Mouse (Mus musculus): Measurements from ENCODE around the gene Ptpn11. TPM values are rescaled to one million over a fixed set of nuclear protein-coding genes. Genes with fewer than 3 reads are reported as not detected.
"Not testable (repeated sequence)": the region's sequence is repeated elsewhere in the genome, so short reads cannot be mapped to it uniquely, and the experiment has no call there.

Gene Ptpn11
- polyA plus RNA-seq, 1 experiment from 2014 or later, result 23.6 TPM

DNA sequence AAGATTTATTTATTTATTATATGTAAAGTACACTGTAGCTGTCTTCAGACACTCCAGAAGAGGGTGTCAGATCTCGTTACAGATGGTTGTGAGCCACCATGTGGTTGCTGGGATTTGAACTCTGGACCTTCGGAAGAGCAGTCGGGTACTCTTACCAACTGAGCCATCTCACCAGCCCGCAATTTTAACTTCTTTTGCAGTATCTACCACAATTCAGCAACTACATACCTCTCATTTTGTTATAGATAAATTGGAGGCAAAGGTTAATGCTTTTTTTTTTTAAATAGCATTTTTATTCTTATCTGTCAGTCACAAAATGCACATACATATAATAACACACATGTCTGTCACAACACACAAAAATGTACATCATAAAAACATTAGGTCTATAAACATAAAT is 32.8 kb upstream of the Ptpn11 start:
- ATAC-seq (ENCODE audit: low FRiP score); H3K4me2 ChIP-seq; H3K27ac ChIP-seq; H3K36me3 ChIP-seq; H3K9me3 ChIP-seq; H3K9ac ChIP-seq; H3K27me3 ChIP-seq; H3K4me3 ChIP-seq: not testable (repeated sequence)
- peaks cover 21% of the 10 kb centered on the region for H3K4me1 ChIP-seq (replicated peaks)
- WGBS, result 92% methylated on average over 4 of the region's 4 CpGs

DNA sequence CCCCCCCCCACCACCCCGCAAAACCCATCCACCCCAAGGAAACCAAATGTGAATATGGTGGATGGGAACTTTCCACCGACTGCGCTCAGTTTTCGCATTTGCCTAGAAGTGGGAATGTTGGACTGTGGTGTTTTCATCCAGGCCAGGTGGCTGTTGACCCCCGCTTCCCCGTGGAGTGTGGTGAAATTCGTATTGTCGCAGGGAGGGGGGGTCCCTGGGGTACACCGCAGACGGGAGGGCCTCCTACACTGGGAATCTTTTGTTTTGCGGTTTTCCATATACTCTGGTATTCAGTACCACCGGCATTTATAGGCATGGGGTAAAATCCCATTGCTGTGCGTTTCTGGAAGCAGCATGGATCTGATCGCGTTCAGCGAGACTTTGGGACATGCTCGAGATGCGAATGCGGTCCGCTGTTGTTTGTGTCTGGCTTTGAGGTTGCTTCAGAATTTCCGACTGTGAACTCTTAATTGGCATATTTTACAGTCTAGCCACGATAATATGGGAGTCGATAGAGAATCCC is 30.2 kb upstream of the Ptpn11 start:
- Histone ChIP-seq H3K27me3 (no peaks in the 10 kb centered on the region), H3K36me3 (no peaks in the 10 kb centered on the region), H3K4me3 (peak overlapping the region; percentile 98), H3K9me3 (no peaks in the 10 kb centered on the region), H3K27ac (peak overlapping the region; percentile 97), H3K4me1 (replicated peaks) (peaks cover 21% of the 10 kb centered on the region), H3K9ac (peak overlapping the region; percentile 98), H3K4me2 (peak overlapping the region; percentile 76)
- peak; percentile 33; the same call in 1 of the 2 replicates for ATAC-seq (ENCODE audit: low FRiP score)
- WGBS, result 8% methylated on average over 23 of the region's 23 CpGs

DNA sequence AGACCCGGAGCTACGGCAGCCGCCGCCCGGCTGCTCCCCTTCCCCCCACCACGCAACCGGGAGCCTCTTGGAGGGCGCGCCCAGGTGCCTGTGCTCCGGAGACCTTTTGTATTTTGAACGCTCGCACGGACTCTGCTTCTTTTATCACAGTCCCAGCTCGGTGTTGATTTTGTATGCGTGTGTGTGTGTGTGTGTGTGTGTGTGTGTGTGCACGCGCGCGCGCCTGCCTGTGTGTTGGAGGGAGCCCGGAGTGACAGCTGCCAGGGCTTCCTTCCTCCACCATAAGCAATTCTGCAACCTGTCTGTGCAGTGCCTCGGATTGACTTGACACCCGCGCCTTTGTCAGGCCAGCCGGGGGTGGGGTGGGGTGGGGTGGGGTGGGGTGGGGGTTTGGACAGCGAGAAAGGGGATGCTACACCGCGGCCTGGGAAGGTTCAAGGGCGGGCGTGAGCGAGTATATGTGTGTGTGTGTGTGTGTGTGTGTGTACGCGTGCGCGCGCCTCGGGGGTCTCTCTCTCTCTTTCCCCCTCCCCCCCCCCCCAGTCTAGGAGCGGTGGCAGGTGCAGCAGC is 29.6 kb upstream of the Ptpn11 start:
- WGBS, result 1% methylated on average over 27 of the region's 38 CpGs
- H3K27me3 ChIP-seq, result no peaks in the 10 kb centered on the region
- H3K27ac ChIP-seq, result peak overlapping the region; percentile 97
- peak overlapping the region; percentile 76 for H3K4me2 ChIP-seq
- peak overlapping the region; percentile 98 for H3K4me3 ChIP-seq
- peak; percentile 47 for ATAC-seq (ENCODE audit: low FRiP score)
- H3K4me1 ChIP-seq (replicated peaks), result peaks cover 21% of the 10 kb centered on the region
- peak overlapping the region; percentile 98 for H3K9ac ChIP-seq
- H3K9me3 ChIP-seq, result no peaks in the 10 kb centered on the region
- H3K36me3 ChIP-seq, result no peaks in the 10 kb centered on the region

DNA sequence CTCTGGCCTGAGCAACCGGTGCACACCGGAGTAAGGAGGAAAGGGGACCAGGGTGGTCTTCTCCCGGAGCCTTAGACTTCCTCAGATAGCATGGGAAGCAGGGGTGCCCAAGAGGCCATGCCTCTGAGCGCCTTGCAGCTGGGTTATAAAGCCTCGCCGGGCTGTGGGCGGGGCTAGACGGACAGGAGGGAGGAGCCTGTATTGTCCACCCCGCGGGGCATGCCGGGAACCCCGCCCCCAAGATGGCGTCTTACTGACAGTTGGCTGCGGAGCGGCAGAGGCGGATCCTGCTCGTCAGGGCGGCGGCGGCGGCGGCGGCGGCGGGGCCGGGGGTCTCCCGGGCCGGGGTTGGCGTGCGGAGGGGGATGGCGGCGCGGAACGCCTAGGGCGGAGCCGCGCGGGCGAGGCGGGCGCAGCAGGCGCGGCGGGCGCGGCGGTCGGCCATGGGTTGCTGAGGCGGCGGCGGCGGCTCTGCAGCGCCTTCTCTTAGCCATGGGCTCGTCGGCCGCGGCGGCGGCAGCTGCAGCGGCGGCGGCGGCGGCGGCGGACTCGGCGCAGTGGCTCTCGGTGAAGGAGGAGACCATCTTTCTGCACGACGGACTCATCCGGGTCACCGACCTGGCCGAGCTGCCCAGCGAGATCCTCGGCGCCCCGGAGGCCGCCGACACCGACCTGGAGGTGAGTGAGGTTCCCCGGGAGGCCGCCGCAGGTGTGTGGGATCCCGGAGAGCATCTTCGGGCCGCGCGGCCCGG is 29.0 kb upstream of the Ptpn11 start, which contains the start of gene Hectd4:
Gene Hectd4, plus strand, starts transcription at position 240 of the 752 bp plus-strand sequence.
- Histone ChIP-seq H3K4me1 (replicated peaks) (peaks cover 20% of the 10 kb centered on the region), H3K27me3 (no peaks in the 10 kb centered on the region), H3K4me3 (peak within 1 kb of the TSS; percentile 98), H3K9ac (peak within 1 kb of the TSS; percentile 98), H3K36me3 (no peaks in the 10 kb centered on the region), H3K27ac (peak within 1 kb of the TSS; percentile 97), H3K9me3 (no peaks in the 10 kb centered on the region), H3K4me2 (peak within 1 kb of the TSS; percentile 76)
- WGBS, result under 1% methylated on average over 38 of the region's 90 CpGs
- peak; percentile 87 for ATAC-seq (ENCODE audit: low FRiP score)

DNA sequence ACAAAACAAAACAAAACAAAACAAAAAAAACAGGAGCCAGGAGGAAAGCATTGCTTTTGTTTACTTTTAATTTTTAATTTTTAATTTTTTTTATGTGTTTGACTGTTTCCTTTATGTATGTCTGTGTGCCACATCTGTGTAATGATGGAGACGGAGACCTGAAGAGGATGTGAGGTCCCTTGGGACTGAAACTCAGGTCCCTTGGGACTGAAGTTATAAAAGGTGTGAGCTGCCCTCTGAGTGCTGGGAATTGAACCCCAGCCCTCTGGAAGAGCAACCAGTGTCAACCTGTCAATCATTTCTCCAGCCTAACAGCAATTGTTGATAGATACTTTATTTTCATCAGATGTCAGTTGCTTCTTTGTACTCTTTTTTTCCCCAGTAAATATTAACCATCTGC is 28.0 kb upstream of the Ptpn11 start:
- Histone ChIP-seq H3K9me3 (no peaks in the 10 kb centered on the region), H3K9ac (no peak overlapping the region), H3K27me3 (no peaks in the 10 kb centered on the region), H3K36me3 (no peaks in the 10 kb centered on the region), H3K4me2 (no peak overlapping the region), H3K27ac (no peak overlapping the region), H3K4me3 (no peak overlapping the region), H3K4me1 (replicated peaks) (peaks cover 19% of the 10 kb centered on the region)
- 89% methylated on average over 1 of the region's 1 CpGs for WGBS
- ATAC-seq (ENCODE audit: low FRiP score), result no peak

DNA sequence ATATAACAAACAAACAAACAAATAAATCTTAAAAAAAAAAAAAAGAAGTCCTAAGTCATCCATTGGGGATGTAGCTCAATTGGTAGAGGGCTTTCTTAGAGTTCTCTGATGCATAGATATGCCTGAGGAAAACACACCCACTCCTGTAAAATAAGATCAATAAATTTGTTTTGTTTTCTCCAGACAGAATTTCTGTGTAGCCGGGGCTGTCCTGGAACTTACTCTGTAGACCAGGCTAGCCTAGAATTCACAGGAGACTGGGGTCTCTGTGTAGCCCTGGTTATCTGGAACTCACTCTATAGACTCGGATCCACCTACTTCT is 26.1 kb upstream of the Ptpn11 start:
- Histone ChIP-seq H3K4me1 (replicated peaks) (peaks cover 11% of the 10 kb centered on the region), H3K4me3 (no peak overlapping the region), H3K27ac (no peak overlapping the region), H3K4me2 (no peak overlapping the region), H3K27me3 (no peaks in the 10 kb centered on the region), H3K36me3 (peaks cover 9% of the 10 kb centered on the region), H3K9me3 (no peaks in the 10 kb centered on the region), H3K9ac (no peak overlapping the region)
- 93% methylated on average over 2 of the region's 2 CpGs for WGBS
- ATAC-seq (ENCODE audit: low FRiP score), result no peak

DNA sequence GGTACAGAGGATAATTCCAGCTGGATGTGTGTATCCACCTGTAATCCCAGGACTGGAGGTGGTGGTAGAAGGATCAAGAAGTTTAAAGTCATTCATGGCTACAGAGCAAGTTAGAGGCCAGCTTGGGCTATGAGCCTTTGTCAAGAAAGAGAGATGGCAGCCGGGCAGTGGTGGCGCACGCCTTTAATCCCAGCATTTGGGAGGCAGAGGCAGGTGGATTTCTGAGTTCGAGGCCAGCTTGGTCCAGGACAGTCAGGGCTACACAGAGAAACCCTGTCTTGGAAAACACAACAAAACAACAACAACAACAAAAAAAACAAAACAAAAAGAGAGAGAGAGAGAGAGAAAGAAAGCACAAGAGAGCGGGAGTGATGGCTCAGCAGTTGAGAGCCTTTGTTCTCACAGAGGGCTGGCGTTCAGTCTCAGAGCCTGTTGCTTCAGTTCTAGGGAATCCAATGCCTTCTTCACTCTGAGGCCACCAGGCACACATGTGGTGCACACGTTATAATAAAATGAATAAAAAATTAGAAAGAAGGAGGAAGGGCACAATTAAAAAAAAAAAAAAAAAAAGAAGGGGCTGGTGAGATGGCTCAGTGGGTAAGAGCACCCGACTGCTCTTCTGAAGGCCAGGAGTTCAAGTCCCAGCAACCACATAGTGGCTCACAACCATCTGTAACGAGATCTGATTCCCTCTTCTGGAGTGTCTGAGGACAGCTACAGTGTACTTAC is 25.6 kb upstream of the Ptpn11 start:
- ATAC-seq (ENCODE audit: low FRiP score); H3K9me3 ChIP-seq; H3K4me1 ChIP-seq (replicated peaks); H3K27ac ChIP-seq; H3K9ac ChIP-seq; H3K4me2 ChIP-seq; H3K4me3 ChIP-seq; H3K27me3 ChIP-seq: not testable (repeated sequence)
- 86% methylated on average over 9 of the region's 9 CpGs for WGBS
- peaks cover 14% of the 10 kb centered on the region for H3K36me3 ChIP-seq

DNA sequence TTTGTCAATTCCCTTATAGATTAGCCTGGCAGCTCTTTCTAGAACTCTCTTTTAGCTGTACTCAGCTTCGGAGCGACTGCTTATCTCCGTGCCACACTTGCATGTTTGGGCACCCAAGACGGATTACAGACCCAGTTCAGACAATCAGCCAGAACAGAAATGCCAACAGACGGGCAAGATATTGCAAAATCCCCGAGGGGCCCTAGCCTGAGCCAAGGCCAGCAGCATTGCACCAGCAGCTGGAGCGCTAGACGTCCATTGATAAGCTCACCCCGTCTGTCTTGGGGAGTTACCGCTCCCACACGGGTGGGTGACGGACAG is 24.9 kb upstream of the Ptpn11 start:
- no peaks in the 10 kb centered on the region for H3K27me3 ChIP-seq
- ATAC-seq (ENCODE audit: low FRiP score), result no peak
- no peak overlapping the region for H3K4me2 ChIP-seq
- WGBS, result 74% methylated on average over 12 of the region's 12 CpGs
- H3K27ac ChIP-seq, result 0 out of 2 replicates have a peak overlapping the region, but pooled peaks have one; percentile 31
- H3K4me3 ChIP-seq, result no peak overlapping the region
- H3K36me3 ChIP-seq, result peaks cover 21% of the 10 kb centered on the region
- no peak overlapping the region for H3K9ac ChIP-seq
- no peaks in the 10 kb centered on the region for H3K4me1 ChIP-seq (replicated peaks)
- no peaks in the 10 kb centered on the region for H3K9me3 ChIP-seq

DNA sequence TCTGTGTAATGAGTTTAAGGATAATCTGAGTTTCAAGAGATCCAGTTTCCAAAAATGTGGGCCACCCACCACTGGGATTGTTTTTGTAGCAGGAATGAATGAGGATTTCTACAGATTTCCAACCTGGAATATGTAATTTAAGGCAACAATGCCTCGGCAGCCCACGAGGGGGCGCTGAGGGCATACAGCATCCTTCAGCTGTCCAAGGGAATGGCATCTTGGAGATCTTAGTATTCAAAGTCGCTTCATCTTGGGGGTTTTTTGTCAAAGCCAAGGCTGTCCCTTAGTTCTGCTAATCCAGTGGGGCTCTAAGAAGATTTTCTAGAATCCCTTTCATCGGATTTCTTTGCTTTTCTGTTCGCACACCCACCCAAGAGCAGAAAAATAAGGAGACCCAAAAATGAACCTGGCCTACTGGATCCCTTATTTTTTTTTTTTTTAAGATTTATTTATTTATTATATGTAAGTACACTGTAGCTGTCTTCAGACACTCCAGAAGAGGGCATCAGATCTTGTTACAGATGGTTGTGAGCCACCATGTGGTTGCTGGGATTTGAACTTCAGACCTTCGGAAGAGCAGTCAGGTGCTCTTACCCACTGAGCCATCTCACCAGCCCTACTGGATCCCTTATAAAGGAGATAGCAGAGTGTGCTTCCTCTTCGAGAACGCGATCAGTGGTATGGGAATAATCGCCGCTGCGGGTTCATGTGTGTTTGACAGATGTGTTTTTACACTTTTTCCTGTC is 24.4 kb upstream of the Ptpn11 start:
- no peak overlapping the region for H3K27ac ChIP-seq
- 47% methylated on average over 13 of the region's 13 CpGs for WGBS
- H3K36me3 ChIP-seq, result peaks cover 26% of the 10 kb centered on the region
- no peaks in the 10 kb centered on the region for H3K27me3 ChIP-seq
- H3K9ac ChIP-seq, result no peak overlapping the region
- H3K4me1 ChIP-seq (replicated peaks), result no peaks in the 10 kb centered on the region
- no peak overlapping the region for H3K4me2 ChIP-seq
- no peak overlapping the region for H3K4me3 ChIP-seq
- no peaks in the 10 kb centered on the region for H3K9me3 ChIP-seq
- ATAC-seq (ENCODE audit: low FRiP score), result no peak

DNA sequence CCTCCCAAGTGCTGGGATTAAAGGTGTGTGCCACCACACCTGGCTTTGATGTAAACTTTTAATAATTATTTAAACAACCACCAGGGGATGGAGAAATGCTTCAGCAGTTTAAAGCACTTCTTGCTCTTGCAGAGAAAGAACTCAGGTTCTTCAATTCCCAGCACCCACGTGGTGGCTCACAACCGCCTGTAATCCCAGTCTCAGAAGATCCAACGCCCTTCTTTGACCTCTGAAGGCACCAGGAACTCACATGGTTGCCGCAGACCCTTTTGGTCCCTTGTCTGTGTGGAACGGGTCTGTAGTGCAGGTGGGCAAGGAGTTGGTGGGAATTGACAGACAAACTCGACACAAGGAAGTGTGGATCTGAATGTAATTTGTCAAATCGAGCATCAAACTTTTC is 23.5 kb upstream of the Ptpn11 start:
- Histone ChIP-seq H3K9ac (no peak overlapping the region), H3K9me3 (no peaks in the 10 kb centered on the region), H3K27me3 (no peaks in the 10 kb centered on the region), H3K36me3 (peaks cover 35% of the 10 kb centered on the region), H3K4me1 (replicated peaks) (no peaks in the 10 kb centered on the region), H3K27ac (no peak overlapping the region), H3K4me3 (no peak overlapping the region), H3K4me2 (no peak overlapping the region)
- ATAC-seq (ENCODE audit: low FRiP score), result no peak
- 61% methylated on average over 7 of the region's 7 CpGs for WGBS

DNA sequence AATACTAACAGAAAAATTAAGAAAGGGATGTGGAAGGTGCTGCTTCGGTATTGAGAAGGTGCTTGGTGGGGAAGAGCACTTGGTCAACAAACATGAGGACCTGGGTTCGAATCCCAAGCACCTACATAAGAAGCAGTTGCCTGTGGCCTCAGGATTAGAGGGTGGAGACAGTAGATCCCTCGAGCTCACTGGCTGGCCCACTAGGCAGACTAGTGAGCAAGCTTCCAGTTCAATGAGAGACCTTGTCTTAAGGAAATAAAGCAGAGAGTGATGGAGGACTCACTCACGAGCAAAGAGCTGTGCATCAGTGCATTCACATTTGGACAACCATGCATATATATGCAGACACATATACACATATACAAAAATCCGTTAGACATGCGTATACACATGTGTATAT is 20.9 kb upstream of the Ptpn11 start:
- Histone ChIP-seq H3K27me3 (no peaks in the 10 kb centered on the region), H3K36me3 (peaks cover 61% of the 10 kb centered on the region), H3K4me2 (no peak overlapping the region), H3K4me1 (replicated peaks) (0 out of 2 replicates have a peak, but pooled peaks cover 11% of the 10 kb centered on the region), H3K4me3 (no peak overlapping the region), H3K27ac (no peak overlapping the region), H3K9ac (no peak overlapping the region), H3K9me3 (no peaks in the 10 kb centered on the region)
- 91% methylated on average over 6 of the region's 6 CpGs for whole genome bisulfite sequencing
- no peak for ATAC-seq (ENCODE audit: low FRiP score)

DNA sequence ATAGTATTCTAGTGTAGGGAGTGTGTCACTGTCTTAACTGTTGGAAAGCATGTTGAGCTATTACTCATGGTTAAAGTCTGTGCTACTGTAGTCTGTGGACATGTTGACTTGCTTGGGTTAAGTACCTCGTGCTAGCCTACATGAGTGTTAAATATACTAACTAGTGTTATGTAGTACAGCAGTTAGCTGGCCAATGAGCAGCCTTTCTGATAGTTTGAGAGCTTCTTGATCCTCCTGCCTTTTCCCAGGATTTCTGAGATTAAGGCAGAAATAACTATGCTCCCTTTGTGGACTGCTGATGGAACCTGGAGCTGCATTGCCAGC is 19.4 kb upstream of the Ptpn11 start:
- no peaks in the 10 kb centered on the region for H3K9me3 ChIP-seq

More for the DNA sequence above, 19.4 kb upstream of the Ptpn11 start:
- ATAC-seq (ENCODE audit: low FRiP score), result no peak
- Histone ChIP-seq H3K4me3 (no peak overlapping the region), H3K36me3 (peaks cover 76% of the 10 kb centered on the region), H3K4me1 (replicated peaks) (peaks cover 25% of the 10 kb centered on the region), H3K27ac (no peak overlapping the region), H3K27me3 (no peaks in the 10 kb centered on the region), H3K4me2 (no peak overlapping the region), H3K9ac (no peak overlapping the region)
- WGBS, result 97% methylated on average over 1 of the region's 1 CpGs

All from hindbrain, embryonic 13.5 days (tissue).